Mouse (Mus musculus): Measurements from ENCODE around the gene Etnk2.

- no peak for TF ChIP-seq POLR2A (IDR thresholded peaks at IDR 0.05; ENCODE audit: borderline replicate concordance, extremely low read depth, low read depth, low read length)
- TF ChIP-seq CTCF (IDR thresholded peaks at IDR 0.05; ENCODE audit: insufficient read depth, low read length) = no peak
These were observed 44.9 kb downstream of the Etnk2 start for GRCm38 (mm10) chr1:133408321-133408720.

Measured in lung, adult 2 months (tissue).